Mouse (Mus musculus) heart, embryonic 13.5 days (tissue): ENCODE measurements around the gene Mtus2. TPM values are rescaled to one million over a fixed set of nuclear protein-coding genes. Genes with fewer than 3 reads are reported as not detected.
"Not testable (repeated sequence)": the region's sequence is repeated elsewhere in the genome, so short reads cannot be mapped to it uniquely, and the experiment has no call there.

Experiments used
- ATAC-seq: fragments of 200-750 bp; cut with Nextera tagmentation; 2 replicates; pipeline ENCODE4 v1.8.0; 2017; ENCODE audit warnings: moderate TSS enrichment; ENCODE audit not compliant: insufficient number of reproducible peaks, low FRiP score, low TSS enrichment; ENCODE audit errors: extremely low read depth
- H3K27ac ChIP-seq: fragments of 300-500 bp; sonication (generic); replicated peaks from 2 replicates; pipeline ENCODE4 v1.5.1; 2015; ENCODE audit warnings: moderate library complexity, mild to moderate bottlenecking, inconsistent platforms
- H3K27me3 ChIP-seq: fragments of 300-500 bp; sonication (generic); replicated peaks from 2 replicates; pipeline ENCODE4 v1.6.1; 2015; ENCODE audit warnings: mild to moderate bottlenecking, inconsistent platforms
- H3K36me3 ChIP-seq: fragments of 300-500 bp; sonication (generic); 2 replicates; pipeline ENCODE4 v1.6.1; 2015; ENCODE audit warnings: mild to moderate bottlenecking, inconsistent platforms
- H3K4me1 ChIP-seq: fragments of 300-500 bp; sonication (generic); 2 replicates; pipeline ENCODE4 v1.6.1; 2015; ENCODE audit warnings: inconsistent platforms
- H3K4me2 ChIP-seq: fragments of 300-500 bp; sonication (generic); 2 replicates; pipeline ENCODE4 v1.6.1; 2015; ENCODE audit warnings: inconsistent platforms, mild to moderate bottlenecking, moderate library complexity
- H3K4me3 ChIP-seq: fragments of 300-500 bp; sonication (generic); 2 replicates; pipeline ENCODE4 v1.5.1; 2015; ENCODE audit warnings: moderate library complexity, mild to moderate bottlenecking, inconsistent platforms
- H3K9ac ChIP-seq: fragments of 300-500 bp; sonication (generic); 2 replicates; pipeline ENCODE4 v1.6.1; 2015; ENCODE audit warnings: inconsistent platforms, mild to moderate bottlenecking, moderate library complexity
- H3K9me3 ChIP-seq: fragments of 300-500 bp; sonication (generic); 2 replicates; pipeline ENCODE4 v1.6.1; 2016; ENCODE audit warnings: inconsistent platforms
- WGBS: fragments of 180-500 bp; shearing (Covaris S2); methylation state at CpG from one replicate; pipeline ENCODE4 v1.1.7; 2015; ENCODE audit warnings: mixed read lengths; 5-methylcytosine and 5-hydroxymethylcytosine counted together
- polyA plus RNA-seq: library from polyadenylated mRNA; unstranded; fragments of >200 nt; fragmentation: Nextera tagmentation; extraction: Ambion mirVana; gene quantifications from 2 replicates; pipeline ENCODE4 v1.2.1, GENCODE M21; 2015

The Mtus2 gene
- polyA plus RNA-seq, 1 experiment from 2014 or later: 102 TPM

GRCm38 (mm10) chr5:148325317-148325885 is 368.3 kb downstream of the Mtus2 start:
- no peak for ATAC-seq
- H3K4me1 ChIP-seq: no peaks in the 10 kb centered on the region
- H3K36me3 ChIP-seq: peaks cover 20% of the 10 kb centered on the region
- no peaks in the 10 kb centered on the region for H3K9me3 ChIP-seq
- no peaks in the 10 kb centered on the region for H3K27me3 ChIP-seq
- no peak overlapping the region for H3K27ac ChIP-seq
- 37% methylated on average over 4 of the region's 4 CpGs for WGBS
- no peak overlapping the region for H3K4me2 ChIP-seq
- H3K9ac ChIP-seq: no peak overlapping the region
- H3K4me3 ChIP-seq: no peak overlapping the region

GRCm38 (mm10) chr5:148326295-148326694 is 369.2 kb downstream of the Mtus2 start:
- not testable (repeated sequence) for H3K27me3 ChIP-seq, H3K4me3 ChIP-seq, H3K27ac ChIP-seq, ATAC-seq, H3K4me1 ChIP-seq, H3K9me3 ChIP-seq, H3K9ac ChIP-seq, H3K4me2 ChIP-seq
- WGBS: 86% methylated on average over 9 of the region's 9 CpGs
- peaks cover 25% of the 10 kb centered on the region for H3K36me3 ChIP-seq

GRCm38 (mm10) chr5:148328982-148329381 is 371.9 kb downstream of the Mtus2 start:
- H3K4me3 ChIP-seq: no peak overlapping the region
- WGBS: 87% methylated on average over 3 of the region's 3 CpGs
- H3K9ac ChIP-seq: no peak overlapping the region
- H3K9me3 ChIP-seq: no peaks in the 10 kb centered on the region
- peaks cover 49% of the 10 kb centered on the region for H3K36me3 ChIP-seq
- no peak overlapping the region for H3K4me2 ChIP-seq
- no peak overlapping the region for H3K27ac ChIP-seq
- ATAC-seq: no peak
- H3K27me3 ChIP-seq: no peaks in the 10 kb centered on the region
- H3K4me1 ChIP-seq: peaks cover 22% of the 10 kb centered on the region

- H3K4me3 ChIP-seq: no peak overlapping the region
- no peak for ATAC-seq
- H3K9ac ChIP-seq: peak overlapping the region; percentile 9; the same call in 1 of the 2 replicates
- no peak overlapping the region for H3K4me2 ChIP-seq
- no peaks in the 10 kb centered on the region for H3K9me3 ChIP-seq
- 50% methylated on average over 11 of the region's 11 CpGs for WGBS
- peaks cover 22% of the 10 kb centered on the region for H3K4me1 ChIP-seq
- H3K36me3 ChIP-seq: peaks cover 68% of the 10 kb centered on the region
- H3K27ac ChIP-seq: 0 out of 2 replicates have a peak overlapping the region, but pooled peaks have one; percentile 28
- no peaks in the 10 kb centered on the region for H3K27me3 ChIP-seq
Observed at GRCm38 (mm10) chr5:148331229-148331776, 374.2 kb downstream of the Mtus2 start.

- no peak for ATAC-seq
- Histone ChIP-seq H3K36me3 (peaks cover 72% of the 10 kb centered on the region), H3K27me3 (no peaks in the 10 kb centered on the region), H3K9me3 (no peaks in the 10 kb centered on the region), H3K4me3 (no peak overlapping the region), H3K9ac (peak overlapping the region; percentile 62; the same call in 1 of the 2 replicates), H3K4me1 (peaks cover 22% of the 10 kb centered on the region), H3K27ac (0 out of 2 replicates have a peak overlapping the region, but pooled peaks have one; percentile 28), H3K4me2 (no peak overlapping the region)
- WGBS: 72% methylated on average over 18 of the region's 18 CpGs
Observed at GRCm38 (mm10) chr5:148331926-148332621, 375.0 kb downstream of the Mtus2 start.

GRCm38 (mm10) chr5:148332622-148332974 is 375.5 kb downstream of the Mtus2 start:
- WGBS: 26% methylated on average over 8 of the region's 8 CpGs
- peaks cover 73% of the 10 kb centered on the region for H3K36me3 ChIP-seq
- ATAC-seq: no peak

GRCm38 (mm10) chr5:148339126-148339525 is 382.0 kb downstream of the Mtus2 start:
- no peaks in the 10 kb centered on the region for H3K9me3 ChIP-seq
- H3K36me3 ChIP-seq: peaks cover 56% of the 10 kb centered on the region
- no peak for ATAC-seq
- no peaks in the 10 kb centered on the region for H3K27me3 ChIP-seq
- no peak overlapping the region for H3K9ac ChIP-seq
- WGBS: 81% methylated on average over 5 of the region's 5 CpGs
- H3K4me3 ChIP-seq: no peak overlapping the region
- H3K27ac ChIP-seq: no peak overlapping the region
- H3K4me2 ChIP-seq: no peak overlapping the region
- peaks cover 36% of the 10 kb centered on the region for H3K4me1 ChIP-seq

More at GRCm38 (mm10) chr5:148332622-148332974, 375.5 kb downstream of the Mtus2 start:
- Histone ChIP-seq H3K9me3 (no peaks in the 10 kb centered on the region), H3K4me1 (peaks cover 22% of the 10 kb centered on the region), H3K4me3 (no peak overlapping the region), H3K27me3 (no peaks in the 10 kb centered on the region), H3K27ac (no peak overlapping the region), H3K9ac (peak overlapping the region; percentile 62; the same call in 1 of the 2 replicates), H3K4me2 (no peak overlapping the region)

GRCm38 (mm10) chr5:148342061-148342741 is 385.1 kb downstream of the Mtus2 start:
- Histone ChIP-seq H3K4me1 (peaks cover 52% of the 10 kb centered on the region), H3K36me3 (peaks cover 54% of the 10 kb centered on the region), H3K4me2 (peak overlapping the region; percentile 62), H3K9ac (peak overlapping the region; percentile 70), H3K27me3 (no peaks in the 10 kb centered on the region), H3K27ac (peak overlapping the region; percentile 87), H3K4me3 (peak overlapping the region; percentile 45), H3K9me3 (no peaks in the 10 kb centered on the region)
- ATAC-seq: peak; percentile 73
- WGBS: 18% methylated on average over 26 of the region's 26 CpGs

- no peak overlapping the region for H3K4me2 ChIP-seq
- H3K9me3 ChIP-seq: no peaks in the 10 kb centered on the region
- no peaks in the 10 kb centered on the region for H3K27me3 ChIP-seq
- 47% methylated on average over 5 of the region's 5 CpGs for WGBS
- peak overlapping the region; percentile 87 for H3K27ac ChIP-seq
- no peak overlapping the region for H3K4me3 ChIP-seq
- H3K9ac ChIP-seq: no peak overlapping the region
- peaks cover 42% of the 10 kb centered on the region for H3K36me3 ChIP-seq
- no peak for ATAC-seq
- H3K4me1 ChIP-seq: peaks cover 71% of the 10 kb centered on the region
Observed at GRCm38 (mm10) chr5:148344374-148344773, 387.3 kb downstream of the Mtus2 start.

- 79% methylated on average over 8 of the region's 8 CpGs for WGBS
- Histone ChIP-seq H3K4me3 (no peak overlapping the region), H3K36me3 (peaks cover 40% of the 10 kb centered on the region), H3K4me1 (peaks cover 66% of the 10 kb centered on the region), H3K27ac (no peak overlapping the region), H3K9me3 (no peaks in the 10 kb centered on the region), H3K4me2 (no peak overlapping the region), H3K9ac (no peak overlapping the region), H3K27me3 (no peaks in the 10 kb centered on the region)
- no peak for ATAC-seq
Observed at GRCm38 (mm10) chr5:148346543-148346942, 389.4 kb downstream of the Mtus2 start.

GRCm38 (mm10) chr5:148348153-148348552 is 391.0 kb downstream of the Mtus2 start:
- Histone ChIP-seq H3K9me3 (no peaks in the 10 kb centered on the region), H3K27me3 (no peaks in the 10 kb centered on the region), H3K4me1 (peaks cover 52% of the 10 kb centered on the region), H3K36me3 (peaks cover 48% of the 10 kb centered on the region), H3K4me3 (no peak overlapping the region), H3K4me2 (no peak overlapping the region), H3K9ac (no peak overlapping the region), H3K27ac (0 out of 2 replicates have a peak overlapping the region, but pooled peaks have one; percentile 56)
- WGBS: 40% methylated on average over 8 of the region's 8 CpGs
- ATAC-seq: no peak
